In the genomic region with DNA sequence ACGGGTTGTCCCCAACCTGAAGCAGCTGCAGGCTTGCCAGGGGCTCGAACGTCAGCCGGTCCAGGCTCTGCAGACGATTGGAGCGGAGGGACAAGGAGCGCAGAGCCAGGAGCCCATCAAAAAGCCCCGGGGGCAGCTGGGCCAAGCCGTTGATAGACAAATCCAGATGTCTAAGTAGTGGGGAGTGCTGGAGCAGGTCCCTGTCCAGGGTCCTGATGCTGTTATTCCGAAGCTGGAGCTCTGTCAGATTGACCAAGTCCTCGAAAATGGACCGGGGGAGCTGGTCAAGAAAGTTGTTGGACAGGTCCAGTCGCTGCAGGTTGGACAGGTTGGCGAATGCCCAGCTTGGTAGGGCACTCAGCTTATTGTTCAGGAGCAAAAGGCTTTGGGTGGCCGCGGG, we compare ENCODE assay signal across 11 mouse cellular contexts. TPM values are rescaled to one million over a fixed set of nuclear protein-coding genes. Genes with fewer than 3 reads are reported as not detected.
DNase-seq lines count a peak whose midpoint lies in the region; ATAC-seq lines count a peak whose summit lies in the region.
"Had no signal": no experiment of that assay in that cellular context is flagged by ENCODE, and none has a peak within 500 bp of the region (broad histone marks: within the 10 kb centered on the region; RNA-seq: fewer than 3 reads in every experiment).

No protein-coding gene starts in this region.

- no peak for ATAC-seq in limb, embryonic 11.5 days (ENCODE audit: insufficient number of reproducible peaks, low FRiP score, low TSS enrichment, low read depth)

- H3K4me2 ChIP-seq in limb, embryonic 11.5 days (ENCODE audit: low read depth, severe bottlenecking): no peak overlapping the region
- H3K4me2 ChIP-seq: embryonic facial prominence, embryonic 12.5 days; midbrain, embryonic 12.5 days had no signal

- H3K27me3 ChIP-seq in limb, embryonic 11.5 days (ENCODE audit: control insufficient read depth, insufficient read depth, low read length): no peaks in the 10 kb centered on the region

- H3K4me3 ChIP-seq in limb, embryonic 11.5 days (ENCODE audit: low read depth, low read length): no peak overlapping the region
- H3K4me3 ChIP-seq: embryonic facial prominence, embryonic 12.5 days; midbrain, embryonic 12.5 days had no signal

- no peaks in the 10 kb centered on the region for H3K4me1 ChIP-seq in limb, embryonic 11.5 days (ENCODE audit: control insufficient read depth, insufficient read depth, low read length)
- H3K4me1 ChIP-seq: embryonic facial prominence, embryonic 12.5 days had no signal

- DNase-seq in adrenal gland, adult 2 months: peak; percentile 31
- DNase-seq in adrenal gland, adult 18-20 months (ENCODE audit: low spot score in 2 of 2): no peak
- peak; percentile 19 for DNase-seq in ovary, postnatal 10 days (ENCODE audit: low spot score)
- DNase-seq in ovary, adult 18-20 months (ENCODE audit: low spot score): no peak
- peak; percentile 84 for DNase-seq in limb, embryonic 11.5 days (ENCODE audit: low spot score)
- peak; percentile 33 for DNase-seq in testis, postnatal 14 days (ENCODE audit: low spot score)
- DNase-seq in layer of hippocampus, postnatal 25 days (ENCODE audit: extremely low spot score in 1 of 2, low spot score in 1 of 2): no peak
- DNase-seq in left cerebral cortex, adult 8-10 months (ENCODE audit: low spot score in 2 of 2): no peak
- DNase-seq: right cerebral cortex, postnatal 14 days had no signal

- H3K9me3 ChIP-seq in limb, embryonic 11.5 days (ENCODE audit: control insufficient read depth, low read length): no peaks in the 10 kb centered on the region
- H3K9me3 ChIP-seq: embryonic facial prominence, embryonic 12.5 days; midbrain, embryonic 12.5 days had no signal

- WGBS in limb, embryonic 11.5 days: 28% methylated on average over 16 of the region's 16 CpGs

- H3K27ac ChIP-seq in limb, embryonic 11.5 days (replicated peaks; ENCODE audit: low read depth, low read length): no peak overlapping the region
- H3K27ac ChIP-seq: embryonic facial prominence, embryonic 12.5 days; midbrain, embryonic 12.5 days had no signal

- no peaks in the 10 kb centered on the region for H3K36me3 ChIP-seq in limb, embryonic 11.5 days (ENCODE audit: control insufficient read depth, insufficient read depth, low read length)
- H3K36me3 ChIP-seq: embryonic facial prominence, embryonic 12.5 days; midbrain, embryonic 12.5 days had no signal

- H3K9ac ChIP-seq in limb, embryonic 11.5 days (ENCODE audit: low read length): no peak overlapping the region
- H3K9ac ChIP-seq: embryonic facial prominence, embryonic 12.5 days; midbrain, embryonic 12.5 days had no signal

RNA-seq across cellular contexts. Expression of a gene that starts 10.1 kb away (rescaled TPM):
- under 1 TPM in 1 of 2 experiments, not detected in 1; 0.28 TPM for total RNA-seq in adrenal gland, adult 2 months (2021)
- 0.13 TPM in 1 of 2 replicates, not detected in the other for polyA plus RNA-seq in adrenal gland, adult 2 months (2012; rRNA removed)
- total RNA-seq in adrenal gland, adult 18-20 months (2021): under 1 TPM in 1 of 2 experiments, not detected in 1; 0.27 TPM
- polyA plus RNA-seq in limb, embryonic 11.5 days (2014; fragmentation: Nextera tagmentation; extraction: Ambion mirVana): not detected in 2 replicates
- total RNA-seq in layer of hippocampus, postnatal 25 days (2021): 10 to 100 TPM; 35.6 to 37.4 TPM
- 10 to 100 TPM; 65.9 to 70.9 (median 70.2) TPM for total RNA-seq in left cerebral cortex, adult 8-10 months (2022)

Comparison
In these comparisons a context has a peak if more than half of its experiments do, and no peak if none do; other contexts are left out.
1. DNase-seq: peak in adrenal gland, adult 2 months (single experiment), ovary, postnatal 10 days (single experiment), limb, embryonic 11.5 days (single experiment) and testis, postnatal 14 days (single experiment); none in adrenal gland, adult 18-20 months (0 of 2), ovary, adult 18-20 months (single experiment), layer of hippocampus, postnatal 25 days (0 of 2) and left cerebral cortex, adult 8-10 months (0 of 2).
2. RNA of a gene that starts 10.1 kb away (total RNA-seq): 65.9 to 70.9 TPM in left cerebral cortex, adult 8-10 months and 35.6 to 37.4 TPM in layer of hippocampus, postnatal 25 days; 0.28 TPM in adrenal gland, adult 2 months and 0.27 TPM in adrenal gland, adult 18-20 months; every median in the first group is over 10 times any median in the second.